Mouse (Mus musculus): ENCODE measurements around the gene Clnk. TPM values are rescaled to one million over a fixed set of nuclear protein-coding genes. Genes with fewer than 3 reads are reported as not detected.
A peak's percentile ranks its signal among the peaks of the same experiment; 100 is the strongest.

The Clnk gene
- polyA plus RNA-seq, 1 experiment from 2014 or later: 0.16 TPM

- H3K36me3 ChIP-seq (ENCODE audit: control insufficient read depth, insufficient read depth): no peaks in the 10 kb centered on the region
- no peak for ATAC-seq
These were observed 90.5 kb downstream of the Clnk start for GRCm38 (mm10) chr5:38786126-38786525.

GRCm38 (mm10) chr5:38785686-38786085 is 90.9 kb downstream of the Clnk start:
- Histone ChIP-seq H3K9me3 (ENCODE audit: control insufficient read depth, low read length) (no peaks in the 10 kb centered on the region), H3K4me2 (ENCODE audit: low read length) (no peak overlapping the region), H3K9ac (replicated peaks; ENCODE audit: low read depth, low read length) (no peak overlapping the region), H3K27ac (ENCODE audit: low read length) (no peak overlapping the region), H3K4me3 (replicated peaks; ENCODE audit: low read length) (no peak overlapping the region), H3K4me1 (replicated peaks; ENCODE audit: control insufficient read depth, insufficient read depth, low read length) (peaks cover 10% of the 10 kb centered on the region), H3K36me3 (ENCODE audit: control insufficient read depth, insufficient read depth) (no peaks in the 10 kb centered on the region), H3K27me3 (replicated peaks; ENCODE audit: control insufficient read depth, insufficient read depth, low read length) (no peaks in the 10 kb centered on the region)
- no peak for ATAC-seq
- 79% methylated on average over 8 of the region's 8 CpGs for WGBS

More at GRCm38 (mm10) chr5:38786126-38786525, 90.5 kb downstream of the Clnk start:
- no peak overlapping the region for H3K4me3 ChIP-seq (replicated peaks; ENCODE audit: low read length)
- WGBS: 69% methylated on average over 15 of the region's 15 CpGs
- no peak overlapping the region for H3K27ac ChIP-seq (ENCODE audit: low read length)
- H3K4me2 ChIP-seq (ENCODE audit: low read length): no peak overlapping the region
- H3K9ac ChIP-seq (replicated peaks; ENCODE audit: low read depth, low read length): no peak overlapping the region
- peaks cover 10% of the 10 kb centered on the region for H3K4me1 ChIP-seq (replicated peaks; ENCODE audit: control insufficient read depth, insufficient read depth, low read length)
- H3K27me3 ChIP-seq (replicated peaks; ENCODE audit: control insufficient read depth, insufficient read depth, low read length): no peaks in the 10 kb centered on the region
- no peaks in the 10 kb centered on the region for H3K9me3 ChIP-seq (ENCODE audit: control insufficient read depth, low read length)

GRCm38 (mm10) chr5:38781813-38782212 is 94.8 kb downstream of the Clnk start:
- no peak overlapping the region for H3K27ac ChIP-seq (ENCODE audit: low read length)
- no peak overlapping the region for H3K9ac ChIP-seq (replicated peaks; ENCODE audit: low read depth, low read length)
- peaks cover 2% of the 10 kb centered on the region; the same call in 1 of the 2 replicates for H3K4me1 ChIP-seq (replicated peaks; ENCODE audit: control insufficient read depth, insufficient read depth, low read length)
- WGBS: 36% methylated on average over 4 of the region's 4 CpGs
- no peaks in the 10 kb centered on the region for H3K9me3 ChIP-seq (ENCODE audit: control insufficient read depth, low read length)
- peak; percentile 29; the same call in 1 of the 2 replicates for ATAC-seq
- H3K27me3 ChIP-seq (replicated peaks; ENCODE audit: control insufficient read depth, insufficient read depth, low read length): no peaks in the 10 kb centered on the region
- H3K36me3 ChIP-seq (ENCODE audit: control insufficient read depth, insufficient read depth): no peaks in the 10 kb centered on the region
- no peak overlapping the region for H3K4me3 ChIP-seq (replicated peaks; ENCODE audit: low read length)
- no peak overlapping the region for H3K4me2 ChIP-seq (ENCODE audit: low read length)

- 47% methylated on average over 8 of the region's 8 CpGs for WGBS
- Histone ChIP-seq H3K36me3 (ENCODE audit: control insufficient read depth, insufficient read depth) (no peaks in the 10 kb centered on the region), H3K4me2 (ENCODE audit: low read length) (no peak overlapping the region), H3K4me3 (replicated peaks; ENCODE audit: low read length) (no peak overlapping the region), H3K4me1 (replicated peaks; ENCODE audit: control insufficient read depth, insufficient read depth, low read length) (no peaks in the 10 kb centered on the region; the same call in 1 of the 2 replicates), H3K27me3 (replicated peaks; ENCODE audit: control insufficient read depth, insufficient read depth, low read length) (no peaks in the 10 kb centered on the region), H3K27ac (ENCODE audit: low read length) (no peak overlapping the region), H3K9me3 (ENCODE audit: control insufficient read depth, low read length) (no peaks in the 10 kb centered on the region), H3K9ac (replicated peaks; ENCODE audit: low read depth, low read length) (no peak overlapping the region)
- no peak for ATAC-seq
These were observed 96.0 kb downstream of the Clnk start for GRCm38 (mm10) chr5:38780631-38781030.

- no peaks in the 10 kb centered on the region; the same call in 1 of the 2 replicates for H3K4me1 ChIP-seq (replicated peaks; ENCODE audit: control insufficient read depth, insufficient read depth, low read length)
- H3K4me3 ChIP-seq (replicated peaks; ENCODE audit: low read length): no peak overlapping the region
- 89% methylated on average over 3 of the region's 3 CpGs for WGBS
- no peak overlapping the region for H3K27ac ChIP-seq (ENCODE audit: low read length)
- H3K9ac ChIP-seq (replicated peaks; ENCODE audit: low read depth, low read length): no peak overlapping the region
- ATAC-seq: no peak
- no peak overlapping the region for H3K4me2 ChIP-seq (ENCODE audit: low read length)
- no peaks in the 10 kb centered on the region for H3K9me3 ChIP-seq (ENCODE audit: control insufficient read depth, low read length)
- H3K27me3 ChIP-seq (replicated peaks; ENCODE audit: control insufficient read depth, insufficient read depth, low read length): no peaks in the 10 kb centered on the region
- H3K36me3 ChIP-seq (ENCODE audit: control insufficient read depth, insufficient read depth): no peaks in the 10 kb centered on the region
These were observed 96.6 kb downstream of the Clnk start for GRCm38 (mm10) chr5:38780045-38780444.

GRCm38 (mm10) chr5:38775500-38775899 is 101.1 kb downstream of the Clnk start:
- no peak overlapping the region for H3K27ac ChIP-seq (ENCODE audit: low read length)
- 76% methylated on average over 10 of the region's 10 CpGs for WGBS
- no peaks in the 10 kb centered on the region for H3K9me3 ChIP-seq (ENCODE audit: control insufficient read depth, low read length)
- no peak overlapping the region for H3K4me2 ChIP-seq (ENCODE audit: low read length)
- H3K4me3 ChIP-seq (replicated peaks; ENCODE audit: low read length): no peak overlapping the region
- H3K27me3 ChIP-seq (replicated peaks; ENCODE audit: control insufficient read depth, insufficient read depth, low read length): no peaks in the 10 kb centered on the region
- no peaks in the 10 kb centered on the region for H3K36me3 ChIP-seq (ENCODE audit: control insufficient read depth, insufficient read depth)
- no peak for ATAC-seq
- no peaks in the 10 kb centered on the region; the same call in 1 of the 2 replicates for H3K4me1 ChIP-seq (replicated peaks; ENCODE audit: control insufficient read depth, insufficient read depth, low read length)
- no peak overlapping the region for H3K9ac ChIP-seq (replicated peaks; ENCODE audit: low read depth, low read length)

- Histone ChIP-seq H3K9me3 (ENCODE audit: control insufficient read depth, low read length) (no peaks in the 10 kb centered on the region), H3K4me3 (replicated peaks; ENCODE audit: low read length) (no peak overlapping the region), H3K9ac (replicated peaks; ENCODE audit: low read depth, low read length) (no peak overlapping the region), H3K4me2 (ENCODE audit: low read length) (no peak overlapping the region), H3K4me1 (replicated peaks; ENCODE audit: control insufficient read depth, insufficient read depth, low read length) (no peaks in the 10 kb centered on the region), H3K36me3 (ENCODE audit: control insufficient read depth, insufficient read depth) (no peaks in the 10 kb centered on the region), H3K27me3 (replicated peaks; ENCODE audit: control insufficient read depth, insufficient read depth, low read length) (no peaks in the 10 kb centered on the region), H3K27ac (ENCODE audit: low read length) (no peak overlapping the region)
- WGBS: 21% methylated on average over 3 of the region's 3 CpGs
- no peak for ATAC-seq
These were observed 121.7 kb downstream of the Clnk start for GRCm38 (mm10) chr5:38754950-38755349.

- no peak overlapping the region for H3K27ac ChIP-seq (ENCODE audit: low read length)
- H3K4me1 ChIP-seq (replicated peaks; ENCODE audit: control insufficient read depth, insufficient read depth, low read length): no peaks in the 10 kb centered on the region
- WGBS: 3% methylated on average over 4 of the region's 4 CpGs
- H3K4me3 ChIP-seq (replicated peaks; ENCODE audit: low read length): no peak overlapping the region
- no peak overlapping the region for H3K9ac ChIP-seq (replicated peaks; ENCODE audit: low read depth, low read length)
- H3K4me2 ChIP-seq (ENCODE audit: low read length): no peak overlapping the region
- no peaks in the 10 kb centered on the region for H3K9me3 ChIP-seq (ENCODE audit: control insufficient read depth, low read length)
- ATAC-seq: no peak
- H3K27me3 ChIP-seq (replicated peaks; ENCODE audit: control insufficient read depth, insufficient read depth, low read length): no peaks in the 10 kb centered on the region
- no peaks in the 10 kb centered on the region for H3K36me3 ChIP-seq (ENCODE audit: control insufficient read depth, insufficient read depth)
These were observed 123.9 kb downstream of the Clnk start for GRCm38 (mm10) chr5:38752749-38753148.

GRCm38 (mm10) chr5:38708940-38709581 is 167.6 kb downstream of the Clnk start:
- H3K27me3 ChIP-seq (replicated peaks; ENCODE audit: control insufficient read depth, insufficient read depth, low read length): no peaks in the 10 kb centered on the region
- no peak overlapping the region for H3K4me3 ChIP-seq (replicated peaks; ENCODE audit: low read length)
- ATAC-seq: no peak
- no peak overlapping the region for H3K9ac ChIP-seq (replicated peaks; ENCODE audit: low read depth, low read length)
- WGBS: 78% methylated on average over 11 of the region's 11 CpGs
- H3K36me3 ChIP-seq (ENCODE audit: control insufficient read depth, insufficient read depth): no peaks in the 10 kb centered on the region
- no peaks in the 10 kb centered on the region for H3K4me1 ChIP-seq (replicated peaks; ENCODE audit: control insufficient read depth, insufficient read depth, low read length)
- H3K9me3 ChIP-seq (ENCODE audit: control insufficient read depth, low read length): no peaks in the 10 kb centered on the region
- H3K27ac ChIP-seq (ENCODE audit: low read length): no peak overlapping the region
- no peak overlapping the region for H3K4me2 ChIP-seq (ENCODE audit: low read length)
